10 mouse cellular contexts compared by ENCODE assay signal in the genomic region with DNA sequence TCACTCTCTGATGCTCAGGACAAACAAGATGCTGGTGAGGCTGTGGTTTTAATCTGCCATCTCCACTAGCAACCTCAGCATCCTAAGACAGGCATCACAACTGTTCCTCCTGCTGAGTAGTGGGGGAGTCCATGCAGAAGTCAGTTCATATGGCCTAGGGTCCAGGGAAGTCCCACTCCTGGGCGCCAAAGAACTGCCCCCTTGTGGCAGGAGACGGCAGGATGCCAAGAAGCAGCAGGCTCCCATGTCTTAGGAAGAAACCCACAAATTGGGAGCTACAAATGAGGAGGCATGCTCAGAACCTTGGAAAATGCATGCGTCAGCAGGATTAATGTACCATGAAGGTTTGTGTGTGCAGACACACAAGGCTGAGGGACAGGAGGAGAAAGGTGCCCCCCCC. TPM values are rescaled to one million over a fixed set of nuclear protein-coding genes. Genes with fewer than 3 reads are reported as not detected.
DNase-seq lines count a peak whose midpoint lies in the region; ATAC-seq and TF ChIP-seq lines count a peak whose summit lies in the region.
"Had no signal": no experiment of that assay in that cellular context is flagged by ENCODE, and none has a peak within 500 bp of the region (broad histone marks: within the 10 kb centered on the region; RNA-seq: fewer than 3 reads in every experiment).

No protein-coding gene starts in this region.

- ATAC-seq in forebrain, embryonic 14.5 days, result no peak
- ATAC-seq in neural tube, embryonic 13.5 days (ENCODE audit: low read depth), result no peak

- DNase-seq in layer of hippocampus, adult 2 months (ENCODE audit: low spot score in 2 of 2), result no peak
- no peak for DNase-seq in layer of hippocampus, postnatal 14 days (ENCODE audit: low spot score in 2 of 2)
- DNase-seq in NIH3T3 (ENCODE audit: low read depth) (peak; percentile 48), adipocyte (ENCODE audit: low spot score) (no peak)
- DNase-seq in forebrain, embryonic 14.5 days (ENCODE audit: low spot score), result peak; percentile 31
- DNase-seq in layer of hippocampus, adult 11-12 months (ENCODE audit: low spot score), result no peak
- DNase-seq in heart, embryonic 10.5 days (ENCODE audit: low spot score), result no peak

- WGBS in forebrain, embryonic 14.5 days, result 24% methylated on average over 3 of the region's 3 CpGs
- 21% methylated on average over 3 of the region's 3 CpGs for WGBS in neural tube, embryonic 13.5 days
- WGBS in heart, embryonic 10.5 days, result 37% methylated on average over 3 of the region's 3 CpGs

- no peak overlapping the region for H3K4me3 ChIP-seq in layer of hippocampus, adult 2 months
- H3K4me3 ChIP-seq in forebrain, embryonic 14.5 days (ENCODE audit: low read depth, low read length), result no peak overlapping the region
- H3K4me3 ChIP-seq in neural tube, embryonic 13.5 days, result no peak overlapping the region
- H3K4me3 ChIP-seq in heart, embryonic 10.5 days, result no peak overlapping the region

- TF ChIP-seq CTCF in layer of hippocampus, adult 2 months (conservative IDR thresholded peaks at IDR 0.05), result peak; percentile 62

- no peaks in the 10 kb centered on the region for H3K36me3 ChIP-seq in forebrain, embryonic 14.5 days (ENCODE audit: control insufficient read depth, insufficient read depth, low read length)
- no peaks in the 10 kb centered on the region for H3K36me3 ChIP-seq in neural tube, embryonic 13.5 days
- no peaks in the 10 kb centered on the region for H3K36me3 ChIP-seq in heart, embryonic 10.5 days

- no peaks in the 10 kb centered on the region for H3K27me3 ChIP-seq in forebrain, embryonic 14.5 days (replicated peaks; ENCODE audit: control insufficient read depth, insufficient read depth, low read length)
- no peaks in the 10 kb centered on the region for H3K27me3 ChIP-seq in neural tube, embryonic 13.5 days
- H3K27me3 ChIP-seq in heart, embryonic 10.5 days (ENCODE audit: insufficient read depth, poor library complexity, severe bottlenecking), result peaks cover 5% of the 10 kb centered on the region

- no peaks in the 10 kb centered on the region for H3K9me3 ChIP-seq in forebrain, embryonic 14.5 days (replicated peaks; ENCODE audit: control insufficient read depth, low read length)
- H3K9me3 ChIP-seq in neural tube, embryonic 13.5 days, result no peaks in the 10 kb centered on the region
- no peaks in the 10 kb centered on the region for H3K9me3 ChIP-seq in heart, embryonic 10.5 days

- H3K4me1 ChIP-seq in forebrain, embryonic 14.5 days (ENCODE audit: control insufficient read depth, insufficient read depth, low read length), result 0 out of 2 replicates have a peak, but pooled peaks cover 7% of the 10 kb centered on the region
- peaks cover 26% of the 10 kb centered on the region for H3K4me1 ChIP-seq in neural tube, embryonic 13.5 days (replicated peaks)
- peaks cover 6% of the 10 kb centered on the region; the same call in 1 of the 2 replicates for H3K4me1 ChIP-seq in heart, embryonic 10.5 days

- H3K9ac ChIP-seq in forebrain, embryonic 14.5 days (ENCODE audit: low read length), result no peak overlapping the region
- no peak overlapping the region for H3K9ac ChIP-seq in neural tube, embryonic 13.5 days

- no peak overlapping the region for H3K4me2 ChIP-seq in forebrain, embryonic 14.5 days (ENCODE audit: low read length)
- no peak overlapping the region for H3K4me2 ChIP-seq in neural tube, embryonic 13.5 days

- H3K27ac ChIP-seq in layer of hippocampus, adult 2 months, result no peak overlapping the region
- peak overlapping the region; percentile 6; the same call in 1 of the 2 replicates for H3K27ac ChIP-seq in forebrain, embryonic 14.5 days (ENCODE audit: low read depth, low read length)
- H3K27ac ChIP-seq in neural tube, embryonic 13.5 days (replicated peaks), result peak overlapping the region; percentile 13; the same call in 1 of the 2 replicates
- H3K27ac ChIP-seq in heart, embryonic 10.5 days, result no peak overlapping the region

RNA-seq across cellular contexts. Expression of a gene that starts 8.8 kb away (rescaled TPM):
- total RNA-seq in layer of hippocampus, adult 2 months (2021), result not detected
- total RNA-seq in layer of hippocampus, postnatal 14 days (2021), result under 1 TPM in 1 of 2 experiments, not detected in 1; 0.25 TPM
- polyA plus RNA-seq in forebrain, embryonic 14.5 days (2014; fragmentation: Nextera tagmentation; extraction: Ambion mirVana), result not detected in 2 replicates
- polyA plus RNA-seq in neural tube, embryonic 13.5 days (2015; fragmentation: Nextera tagmentation; extraction: Ambion mirVana), result not detected in 2 replicates
- not detected in 2 replicates for polyA plus RNA-seq in heart, embryonic 10.5 days (2016; fragmentation: Nextera tagmentation; extraction: Ambion mirVana)
- polyA plus RNA-seq: heart, embryonic 14.5 days; stomach, embryonic 14.5 days had no signal

RNA-seq across cellular contexts. Expression of a gene that starts 59.9 kb away (rescaled TPM):
- 1 to 10 TPM; 3.8 TPM for total RNA-seq in layer of hippocampus, adult 2 months (2021)
- 1 to 10 TPM; 3.7 to 4.1 TPM for total RNA-seq in layer of hippocampus, postnatal 14 days (2021)
- polyA plus RNA-seq in forebrain, embryonic 14.5 days (2014; fragmentation: Nextera tagmentation; extraction: Ambion mirVana), result 1.4 and 1.6 TPM in 2 replicates
- 3.6 and 3.8 TPM in 2 replicates for polyA plus RNA-seq in neural tube, embryonic 13.5 days (2015; fragmentation: Nextera tagmentation; extraction: Ambion mirVana)
- 3.8 and 4.1 TPM in 2 replicates for polyA plus RNA-seq in heart, embryonic 10.5 days (2016; fragmentation: Nextera tagmentation; extraction: Ambion mirVana)

Comparison
In these comparisons a context has a peak if more than half of its experiments do, and no peak if none do; other contexts are left out.
1. DNase-seq: peak in NIH3T3 (single experiment) and forebrain, embryonic 14.5 days (single experiment); none in layer of hippocampus, adult 2 months (0 of 2), layer of hippocampus, postnatal 14 days (0 of 2), adipocyte (single experiment), layer of hippocampus, adult 11-12 months (single experiment) and heart, embryonic 10.5 days (single experiment).
2. H3K27ac ChIP-seq: peak in forebrain, embryonic 14.5 days (single experiment) and neural tube, embryonic 13.5 days (single experiment); none in layer of hippocampus, adult 2 months (single experiment) and heart, embryonic 10.5 days (single experiment).